Mouse (Mus musculus): Measurements from ENCODE around the gene Tedc1.
"Not testable (repeated sequence)": the region's sequence is repeated elsewhere in the genome, so short reads cannot be mapped to it uniquely, and the experiment has no call there.

Gene Tedc1

GRCm38 (mm10) chr12:113155076-113155771 lies 997 bp upstream of the Tedc1 start:
- peak; percentile 74 for DNase-seq

- no peak for DNase-seq
These were observed 314 bp downstream of the Tedc1 start for GRCm38 (mm10) chr12:113156540-113156929.

- DNase-seq: no peak
These were observed 781 bp downstream of the Tedc1 start for GRCm38 (mm10) chr12:113157002-113157401.

DNA sequence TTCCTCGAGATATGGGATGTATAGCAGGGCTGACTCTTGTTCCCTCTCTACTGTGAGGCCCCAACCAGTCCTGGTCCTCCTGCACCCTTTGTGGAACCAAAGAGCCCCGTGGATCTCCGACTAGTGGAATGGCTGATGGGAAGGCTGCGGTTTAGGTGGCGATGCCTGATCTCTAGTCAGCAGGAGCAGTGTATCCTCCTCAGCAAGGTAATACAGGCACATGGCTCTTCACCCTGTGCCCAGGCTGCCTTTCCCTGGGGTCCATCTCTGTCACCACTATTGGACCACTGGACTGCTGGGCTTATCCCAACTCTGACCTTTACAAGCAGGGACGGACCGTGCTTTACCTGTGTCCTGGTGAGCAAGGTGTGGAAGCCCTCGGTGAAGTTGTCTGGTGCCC lies 1.3 kb downstream of the Tedc1 start:
- DNase-seq: no peak

DNA sequence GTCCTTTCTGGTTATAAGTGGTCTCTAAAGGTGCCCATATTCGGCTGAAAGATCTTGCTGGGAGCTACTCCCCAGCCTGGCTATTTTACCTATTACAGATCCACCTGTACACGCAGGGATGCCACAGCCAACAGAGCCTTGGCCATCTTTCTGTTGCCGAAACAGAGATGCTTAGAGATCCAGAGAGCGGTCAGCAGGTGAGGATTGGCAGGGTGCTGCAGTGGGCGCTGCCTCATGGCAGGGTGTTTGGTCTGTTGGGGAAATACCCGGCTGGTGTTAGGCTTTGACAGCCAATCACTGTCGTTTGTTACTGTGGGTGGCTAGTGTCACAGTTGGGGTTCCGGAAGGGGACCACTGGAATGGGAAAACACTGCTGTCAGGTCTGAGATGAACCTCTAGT lies 1.8 kb downstream of the Tedc1 start:
- DNase-seq: no peak

- no peak for DNase-seq
These were observed 7.4 kb downstream of the Tedc1 start for GRCm38 (mm10) chr12:113163561-113164006.

DNA sequence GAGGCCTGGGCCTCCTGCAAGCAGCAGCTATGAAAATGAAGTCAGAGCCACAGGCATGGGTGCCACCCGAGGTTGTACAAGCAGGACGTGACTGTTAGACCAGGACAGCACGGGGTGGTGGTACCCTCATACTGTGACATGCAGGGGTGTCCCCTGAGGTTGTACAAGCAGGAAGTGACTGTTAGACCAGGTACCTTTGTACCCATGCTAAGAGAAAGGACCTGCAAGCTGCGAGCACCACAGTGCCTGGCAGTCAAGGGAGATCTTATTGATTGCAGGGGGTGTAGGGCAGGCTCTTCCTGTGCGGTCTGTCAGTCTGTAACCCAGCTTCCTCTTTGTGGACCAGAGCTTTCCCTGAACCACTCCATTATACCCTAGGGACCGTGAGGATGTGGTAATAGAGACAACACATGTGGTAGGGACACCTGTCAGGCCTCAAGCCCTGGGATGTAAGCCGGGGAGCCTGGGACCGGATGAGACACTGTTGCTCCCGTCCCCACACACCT lies 11.9 kb downstream of the Tedc1 start:
- no peak for DNase-seq

DNA sequence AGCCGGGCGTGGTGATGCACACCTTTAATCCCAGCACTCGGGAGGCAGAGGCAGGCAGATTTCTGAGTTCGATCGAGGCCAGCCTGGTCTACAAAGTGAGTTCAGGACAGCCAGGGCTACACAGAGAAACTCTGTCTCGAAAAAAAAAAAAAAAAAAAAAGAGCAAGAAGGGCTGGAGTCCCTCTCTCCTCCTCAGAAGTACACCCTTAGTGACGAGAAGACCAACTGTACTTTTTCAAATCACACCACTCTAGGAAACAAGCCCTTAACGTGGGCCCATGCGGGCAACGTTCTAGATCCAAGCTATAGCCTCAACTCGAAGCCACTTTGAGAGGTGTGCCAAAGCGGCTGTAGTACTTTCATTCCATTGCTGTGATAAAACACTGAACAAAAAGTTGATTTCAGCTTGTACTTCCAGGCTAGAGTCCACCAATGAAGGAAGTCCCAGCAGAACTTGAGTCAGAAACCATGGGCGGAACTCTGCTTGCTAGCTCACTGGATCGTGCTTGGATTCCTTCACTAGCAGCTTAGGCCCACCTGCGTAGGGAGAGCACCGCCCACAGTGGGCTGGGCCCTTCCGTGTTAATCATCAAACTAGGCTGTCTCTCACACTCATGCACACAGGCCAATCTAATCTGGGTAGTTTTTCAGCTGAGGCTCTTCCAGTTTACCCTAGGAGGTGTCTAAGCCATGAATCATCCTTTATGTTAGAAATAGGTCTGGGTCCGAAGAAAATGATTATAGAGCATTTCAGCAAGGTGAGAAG lies 20.9 kb downstream of the Tedc1 start:
- no peak for DNase-seq

GRCm38 (mm10) chr12:113181020-113181419 lies 24.8 kb downstream of the Tedc1 start:
- DNase-seq: no peak

DNA sequence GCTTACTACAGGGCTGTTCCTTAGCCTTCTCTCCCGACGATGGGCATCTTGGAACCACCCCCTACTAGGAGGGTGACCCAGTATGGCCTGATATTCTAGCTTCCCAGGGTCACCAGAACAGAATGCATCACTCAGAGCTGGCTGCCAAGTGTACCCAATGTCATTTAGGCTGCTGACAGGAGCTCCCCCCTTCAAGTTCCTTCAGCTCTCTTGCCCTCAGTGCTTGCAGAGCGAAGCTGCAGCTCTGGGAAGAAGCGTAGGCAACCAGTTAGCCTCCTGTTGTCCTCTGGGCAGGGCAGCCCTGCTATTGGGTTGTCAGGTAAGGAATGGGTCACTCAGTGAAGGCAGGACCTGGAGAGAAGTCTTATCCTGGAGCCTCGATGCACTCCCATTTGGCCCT lies 28.7 kb downstream of the Tedc1 start:
- DNase-seq: no peak

DNA sequence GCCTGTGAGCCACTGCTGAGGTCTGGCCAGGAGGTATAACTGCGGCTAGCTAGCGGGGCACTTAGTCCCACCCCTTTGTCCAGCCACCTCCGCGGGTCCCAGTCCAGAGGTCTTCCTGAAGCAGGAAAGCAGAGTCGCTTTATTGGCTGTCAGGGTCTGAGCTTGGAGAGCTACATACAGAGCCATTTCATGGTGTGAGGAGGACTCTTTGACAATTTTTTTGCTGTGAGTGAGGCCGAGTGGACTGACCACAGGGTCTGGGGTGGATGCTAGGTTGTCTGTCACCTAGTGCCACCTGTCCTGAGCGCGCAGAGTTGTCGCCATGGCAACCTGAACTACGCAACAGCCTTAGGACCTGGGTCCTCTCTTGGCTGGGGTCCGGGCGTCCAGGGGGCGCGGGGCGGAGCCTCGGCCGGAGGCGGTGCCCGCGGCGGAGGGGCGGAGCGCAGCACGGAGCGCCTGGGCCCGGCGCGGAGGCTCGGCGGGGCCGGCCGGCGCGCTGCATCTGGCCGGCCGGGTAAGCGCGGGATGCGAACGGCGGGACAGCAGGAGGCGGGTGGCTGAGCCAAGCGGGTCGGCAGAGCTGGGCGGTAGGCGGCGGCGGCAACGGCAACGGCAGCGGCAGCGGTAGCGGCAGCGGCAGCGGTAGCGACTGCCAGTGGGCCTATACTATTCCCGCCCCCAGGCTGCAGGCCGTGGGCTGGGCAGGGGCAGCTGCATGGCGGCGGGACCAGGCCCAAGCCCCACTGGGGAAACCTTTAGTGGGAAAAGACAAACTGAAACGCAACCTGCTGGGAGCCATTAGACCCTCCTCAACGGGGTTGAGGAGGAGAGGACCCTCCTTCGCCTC lies 29.4 kb downstream of the Tedc1 start, which contains the start of gene Tmem121:
TSS of gene Tmem121 (plus strand) at position 489 of the 850 bp plus-strand sequence.
- DNase-seq: no peak

- no peak for DNase-seq
These were observed 30.2 kb downstream of the Tedc1 start for GRCm38 (mm10) chr12:113186326-113187010.

DNA sequence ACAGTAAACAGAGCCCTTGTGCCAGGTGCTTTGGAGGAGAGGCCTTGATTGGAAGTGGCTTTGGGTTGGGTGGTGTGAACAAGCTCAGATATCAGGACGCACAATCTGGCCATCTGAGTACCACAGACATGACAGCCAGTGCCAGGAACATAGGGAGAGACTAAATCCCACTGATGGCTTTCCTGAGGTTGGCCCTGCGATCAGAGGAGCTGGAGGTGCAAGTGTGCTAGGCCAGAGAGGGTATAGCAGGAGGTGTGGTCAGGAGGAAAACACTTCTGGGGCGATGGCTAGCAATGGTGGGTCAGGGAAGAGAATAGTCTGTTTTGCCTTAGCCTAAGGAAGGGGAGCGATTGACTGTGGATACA lies 30.8 kb downstream of the Tedc1 start:
- DNase-seq: no peak

- peak; percentile 46 for DNase-seq
These were observed 31.5 kb downstream of the Tedc1 start for GRCm38 (mm10) chr12:113187584-113188295.

GRCm38 (mm10) chr12:113188349-113189055 lies 32.3 kb downstream of the Tedc1 start:
- DNase-seq: no peak

GRCm38 (mm10) chr12:113193423-113193822 lies 37.2 kb downstream of the Tedc1 start:
- DNase-seq: no peak

- not testable (repeated sequence) for DNase-seq
These were observed 42.9 kb downstream of the Tedc1 start for GRCm38 (mm10) chr12:113199132-113199531.

- no peak for DNase-seq
These were observed 45.1 kb downstream of the Tedc1 start for GRCm38 (mm10) chr12:113201301-113201700.

DNA sequence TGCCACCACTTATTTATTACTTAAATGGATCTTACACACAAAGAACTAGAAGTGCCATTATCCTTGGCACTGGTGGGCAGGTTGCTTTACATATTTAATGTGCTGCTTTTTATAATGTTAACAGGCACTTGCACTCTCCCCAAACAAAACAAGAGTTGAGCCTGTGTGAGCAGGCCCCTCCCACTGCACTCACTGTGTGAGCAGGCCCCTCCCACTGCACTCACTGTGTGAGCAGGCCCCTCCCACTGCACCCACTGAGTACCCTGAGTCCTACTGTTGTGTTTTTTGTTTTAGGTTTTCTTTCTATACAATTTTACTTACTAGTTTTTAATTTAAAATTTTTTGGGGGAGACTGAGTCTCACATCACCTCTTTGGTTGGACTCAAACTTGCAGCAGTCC lies 45.8 kb downstream of the Tedc1 start:
- no peak for DNase-seq

DNA sequence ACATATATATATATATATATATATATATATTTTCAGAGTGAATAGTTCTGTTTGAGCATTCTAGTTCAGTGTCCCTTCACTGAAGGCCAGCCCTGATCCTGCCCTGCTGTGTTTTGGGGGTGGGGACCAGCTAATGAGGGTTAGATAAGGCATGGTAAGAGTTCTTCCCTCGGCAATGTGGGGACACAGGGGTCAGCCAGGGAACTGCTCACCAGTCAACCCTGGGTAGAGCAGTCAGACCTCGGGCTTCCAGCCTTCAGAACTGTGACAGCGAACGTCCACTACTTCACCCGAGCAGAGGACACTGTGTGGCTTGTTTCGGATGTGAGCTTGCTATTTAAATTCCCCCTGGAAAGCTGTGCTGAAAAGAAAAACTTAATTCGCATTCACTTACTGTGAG lies 47.3 kb downstream of the Tedc1 start:
- DNase-seq: no peak

GRCm38 (mm10) chr12:113205251-113205942 lies 49.2 kb downstream of the Tedc1 start:
- DNase-seq: no peak

All from kidney, adult 9 months (tissue).